Mouse (Mus musculus) WW6 (cell line): Measurements from ENCODE around the gene Pnp2.
"Not testable (repeated sequence)": the region's sequence is repeated elsewhere in the genome, so short reads cannot be mapped to it uniquely, and the experiment has no call there.

Source experiments
- DNase-seq: peaks from one replicate; pipeline ENCODE4 v3.0.0-alpha.2; 2013; ENCODE audit warnings: low read depth, low spot score

The Pnp2 gene

DNA sequence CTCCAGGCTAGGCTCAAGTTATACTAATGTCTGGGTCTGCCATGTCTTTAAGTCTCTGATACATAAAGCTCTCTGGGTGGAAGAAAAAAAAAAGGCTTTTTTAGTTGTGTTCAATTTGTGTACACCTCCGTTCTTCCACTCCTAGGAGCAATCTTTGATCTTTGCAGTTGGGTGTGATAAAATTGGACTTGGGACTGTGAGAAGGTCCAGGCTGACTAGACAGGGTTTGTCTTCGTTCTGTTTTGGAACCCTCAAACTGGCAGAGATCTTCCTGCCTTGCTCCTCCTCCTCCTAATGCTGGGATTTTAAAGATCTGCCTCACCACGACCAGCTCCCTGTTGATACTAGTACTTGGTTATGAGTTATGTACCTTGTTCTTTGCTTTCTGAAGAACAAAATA is 1.4 kb downstream of the Pnp2 start:
- not testable (repeated sequence) for DNase-seq

DNA sequence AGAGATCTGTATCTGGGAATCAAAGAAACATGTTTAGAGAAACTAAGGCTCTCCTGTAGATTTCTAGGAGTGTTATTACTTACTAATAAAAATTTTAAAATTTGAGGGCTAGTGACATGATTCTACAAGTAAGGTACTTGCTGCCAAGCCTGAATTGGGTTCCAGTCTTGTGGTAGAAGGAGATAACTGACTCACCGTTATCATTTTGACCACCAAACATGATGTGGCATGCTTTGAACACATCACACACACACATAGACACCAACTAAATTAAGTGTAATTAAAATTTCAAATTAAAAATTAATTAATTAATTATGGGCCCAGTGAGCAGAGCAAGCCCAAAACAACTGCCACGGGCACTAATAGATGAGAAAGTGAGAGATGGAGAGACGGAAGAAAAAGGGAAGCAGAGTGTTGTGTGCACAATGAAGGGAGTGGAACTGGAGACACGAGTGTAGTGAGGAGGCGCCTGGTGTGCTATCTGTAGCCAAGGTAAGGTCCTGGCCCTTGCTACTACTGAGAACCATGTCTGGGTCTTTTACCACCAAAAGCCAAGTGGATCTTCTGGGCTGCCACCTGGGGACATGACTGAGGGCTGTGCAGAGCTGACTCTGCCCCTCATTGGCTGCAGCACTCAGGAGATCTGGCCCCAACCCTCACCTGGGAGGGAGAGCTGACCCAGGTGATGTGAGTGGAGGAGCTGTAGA is 2.6 kb downstream of the Pnp2 start:
- DNase-seq: not testable (repeated sequence)

DNA sequence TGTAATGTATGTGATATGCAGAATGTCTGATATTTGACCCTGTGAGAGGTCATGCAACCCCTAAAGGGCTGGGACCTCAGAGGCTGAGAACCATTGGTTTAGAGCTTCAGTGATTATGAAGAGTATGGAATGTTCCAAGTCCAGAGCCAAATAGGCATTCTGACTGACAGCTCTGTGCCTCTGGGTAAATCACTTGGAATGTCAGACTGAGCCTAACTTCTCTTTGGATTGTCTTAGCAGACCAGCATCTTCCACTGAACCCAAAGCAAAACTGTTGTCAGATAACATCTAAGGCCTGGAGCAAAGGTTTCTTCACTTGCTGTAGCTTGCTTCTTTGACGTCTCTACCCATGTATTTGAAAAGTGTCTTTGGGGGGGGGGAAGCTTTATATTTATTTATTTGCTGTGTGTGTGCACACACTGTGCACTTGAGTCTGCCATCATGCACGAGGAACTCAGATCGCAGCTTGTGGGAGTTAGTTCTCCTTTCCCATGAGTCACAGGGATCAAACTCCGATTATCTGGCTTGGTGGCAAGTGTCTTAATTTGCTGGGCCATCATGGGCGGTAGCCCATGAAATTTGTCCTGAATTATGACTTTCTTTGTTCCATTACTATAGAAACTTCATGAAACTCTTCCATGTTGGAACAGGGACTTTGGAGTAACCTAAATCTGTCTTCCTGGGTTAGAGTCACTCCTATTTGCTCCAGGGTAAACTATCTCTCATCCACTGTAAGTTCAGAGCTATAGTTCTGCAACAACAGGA is 12.6 kb downstream of the Pnp2 start:
- no peak for DNase-seq

DNA sequence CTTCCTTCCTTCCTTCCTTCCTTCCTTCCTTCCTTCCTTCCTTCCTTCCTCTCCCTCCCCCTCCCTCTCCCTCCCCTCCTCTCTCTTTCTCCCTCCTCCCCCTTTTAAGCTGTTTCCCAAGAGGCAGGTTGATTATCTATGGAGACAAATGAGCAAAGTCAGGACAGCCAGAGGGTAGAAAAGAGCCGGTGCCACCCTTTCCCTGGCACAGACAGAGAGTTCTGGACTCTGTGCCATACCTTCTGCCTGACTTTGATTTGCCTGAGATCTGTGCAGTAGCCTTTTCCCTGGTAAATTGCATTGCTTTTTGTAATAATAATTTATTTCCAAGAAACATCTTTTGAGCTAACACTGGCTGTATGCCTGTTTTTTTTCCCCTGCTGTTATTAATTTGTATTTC is 13.2 kb downstream of the Pnp2 start:
- no peak for DNase-seq

DNA sequence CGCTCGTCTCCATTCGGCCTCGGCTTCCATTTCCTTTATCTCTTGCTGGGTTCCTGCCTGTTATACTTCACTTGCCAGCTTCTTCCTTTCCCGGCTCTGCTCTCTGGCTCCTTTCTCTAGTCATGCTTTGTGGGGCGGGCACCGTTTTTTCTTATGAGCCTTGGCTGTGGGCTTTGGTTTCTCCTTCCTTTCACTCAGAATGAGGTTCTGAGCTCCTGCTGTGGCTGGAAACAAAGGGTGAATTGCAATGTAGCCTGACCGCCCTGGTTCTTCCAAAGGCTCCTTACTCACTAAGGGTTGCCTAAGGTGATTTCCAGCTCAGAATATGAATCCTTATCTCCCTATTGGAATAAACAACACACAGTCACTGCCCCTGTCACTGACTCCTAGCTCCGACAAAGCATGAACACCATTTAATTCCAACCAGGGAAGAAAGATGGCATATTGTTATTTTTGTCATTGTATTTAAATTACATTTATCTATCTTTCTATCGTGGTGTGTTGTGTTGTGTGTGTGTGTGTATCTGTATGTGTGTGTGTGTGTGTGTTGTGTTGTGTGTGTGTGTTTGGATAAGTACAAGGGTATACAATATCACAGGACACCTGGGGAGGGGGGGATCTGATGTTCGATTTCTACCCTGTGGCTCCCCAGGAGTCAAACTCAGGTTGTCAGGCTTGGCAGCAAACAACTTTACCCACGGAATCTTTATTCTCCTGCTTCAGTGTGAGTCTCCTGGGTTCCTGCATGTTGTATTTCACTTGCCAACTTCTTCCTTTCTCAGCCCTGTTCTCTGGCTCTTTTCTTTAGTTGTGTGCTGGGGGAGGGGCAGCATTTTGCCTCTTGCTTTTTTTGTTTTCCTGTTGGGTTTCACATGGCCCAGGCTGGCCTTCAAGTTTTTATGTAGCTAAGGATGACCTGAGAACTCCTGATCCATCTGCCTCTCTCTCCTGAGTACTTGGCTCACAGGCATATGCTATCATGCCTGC is 14.1 kb downstream of the Pnp2 start:
- no peak for DNase-seq

DNA sequence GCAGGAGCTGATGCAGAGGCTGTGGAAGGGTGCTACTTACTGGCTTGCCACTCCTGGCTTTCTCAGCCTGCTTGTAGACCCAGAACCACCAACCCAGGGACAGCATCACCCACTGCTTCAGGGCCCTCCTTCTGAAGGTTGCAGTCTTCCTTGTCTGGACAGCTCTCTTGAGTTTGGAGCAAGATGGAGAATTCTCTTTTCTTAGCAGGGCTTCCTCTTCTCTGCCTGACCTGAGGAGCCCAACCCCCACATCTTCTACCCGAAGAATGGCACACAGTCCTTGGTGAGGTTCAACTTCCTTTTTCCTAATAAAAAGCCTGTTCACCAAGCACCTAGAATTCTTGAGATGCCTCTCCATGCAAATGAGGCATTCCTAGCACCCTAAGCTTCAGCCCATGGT is 15.0 kb downstream of the Pnp2 start:
- no peak for DNase-seq

DNA sequence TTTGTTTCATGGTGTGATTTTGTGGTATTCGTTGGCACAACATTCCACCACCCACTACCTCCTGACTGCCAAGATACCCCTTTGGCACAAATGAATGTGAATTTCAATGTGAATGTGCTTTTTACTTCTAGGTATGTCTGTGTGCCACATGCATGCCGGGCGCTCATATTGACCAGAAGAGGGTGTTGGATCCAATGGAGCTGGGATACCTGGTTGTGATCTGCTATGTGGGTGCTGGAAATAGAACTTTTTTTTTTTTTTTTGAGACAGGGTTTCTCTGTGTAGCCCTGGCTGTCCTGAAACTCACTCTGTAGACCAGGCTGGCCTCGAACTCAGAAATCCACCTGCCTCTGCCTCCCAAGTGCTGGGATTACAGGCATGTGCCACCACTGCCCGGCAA is 17.3 kb downstream of the Pnp2 start:
- DNase-seq: not testable (repeated sequence)

DNA sequence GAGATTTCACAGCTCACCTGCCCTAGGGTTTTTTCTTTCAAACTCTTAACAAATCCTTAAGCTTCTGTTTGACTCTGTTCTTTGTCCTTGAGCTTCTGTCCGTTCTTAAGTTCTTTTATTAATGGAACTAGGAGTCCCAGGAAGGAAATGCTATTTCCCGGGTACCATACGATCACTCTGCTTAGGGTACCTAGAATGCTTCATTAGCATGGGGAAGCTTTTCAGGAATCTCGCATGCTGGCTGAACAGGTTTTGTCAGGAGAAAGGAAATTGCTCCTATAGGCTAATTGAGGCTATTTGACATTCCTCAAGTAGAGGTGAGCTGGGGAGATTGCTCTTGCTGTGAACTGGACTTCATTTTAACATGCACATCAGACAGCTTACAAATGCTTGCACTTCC is 17.9 kb downstream of the Pnp2 start:
- DNase-seq: no peak

DNA sequence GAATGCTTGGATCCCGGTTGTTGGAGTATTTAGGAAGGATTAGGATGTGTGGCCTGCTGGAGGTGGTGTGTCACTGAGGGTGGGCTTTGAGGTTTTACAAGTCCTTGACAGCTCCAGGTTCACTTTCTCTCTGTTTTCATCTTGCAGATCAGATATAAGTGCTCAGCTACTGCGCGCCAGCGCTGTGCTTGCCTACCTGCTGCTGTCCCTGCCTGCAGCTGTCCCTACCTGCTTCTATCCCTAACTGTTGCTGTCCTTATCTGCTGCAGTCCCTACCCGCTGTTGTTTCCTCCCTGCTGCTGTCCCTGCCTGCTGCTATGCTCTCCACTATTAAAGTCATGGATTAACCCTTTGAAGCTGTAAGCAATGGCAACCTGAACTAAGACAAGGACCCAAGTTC is 19.2 kb downstream of the Pnp2 start:
- DNase-seq: no peak

DNA sequence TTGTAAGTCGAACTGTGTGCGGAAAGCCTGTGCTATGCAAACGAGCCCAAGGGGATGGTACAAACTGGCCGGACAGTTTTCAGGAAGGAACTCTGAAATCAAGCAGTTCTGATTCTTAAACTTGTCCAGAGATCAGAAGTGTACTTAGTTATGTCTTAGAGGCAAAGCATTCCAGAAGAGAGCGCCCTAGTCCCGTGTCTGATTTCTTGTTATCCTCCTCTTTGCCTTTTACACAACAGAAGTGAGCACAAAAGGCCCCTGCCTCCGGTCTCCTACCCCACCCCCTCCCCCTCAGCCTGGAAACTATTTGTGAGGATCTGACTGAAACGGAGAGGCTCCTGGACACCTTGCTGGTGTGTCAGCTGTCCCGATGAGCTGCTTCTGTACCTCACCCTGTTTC is 20.9 kb downstream of the Pnp2 start:
- no peak for DNase-seq

DNA sequence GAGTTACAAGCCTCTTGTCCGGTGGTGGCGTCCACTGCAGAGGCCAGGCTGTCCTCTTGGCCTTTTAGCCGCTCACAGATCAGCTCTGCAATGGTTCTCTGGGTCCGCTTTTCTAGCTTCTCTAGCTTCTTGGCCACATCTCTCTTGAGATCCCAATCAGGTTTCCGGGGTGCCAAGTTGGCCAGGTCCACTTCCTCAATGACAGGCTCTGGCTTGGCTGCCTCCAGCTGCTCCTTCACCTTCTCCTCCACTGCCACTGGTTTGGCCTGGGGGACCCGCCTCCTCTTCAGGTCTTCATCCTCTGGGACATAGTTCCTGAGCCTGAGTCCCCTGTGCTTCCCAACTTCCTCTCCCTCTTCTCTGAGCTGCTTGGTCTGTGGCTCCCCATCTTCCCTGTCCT is 22.7 kb downstream of the Pnp2 start:
- not testable (repeated sequence) for DNase-seq

DNA sequence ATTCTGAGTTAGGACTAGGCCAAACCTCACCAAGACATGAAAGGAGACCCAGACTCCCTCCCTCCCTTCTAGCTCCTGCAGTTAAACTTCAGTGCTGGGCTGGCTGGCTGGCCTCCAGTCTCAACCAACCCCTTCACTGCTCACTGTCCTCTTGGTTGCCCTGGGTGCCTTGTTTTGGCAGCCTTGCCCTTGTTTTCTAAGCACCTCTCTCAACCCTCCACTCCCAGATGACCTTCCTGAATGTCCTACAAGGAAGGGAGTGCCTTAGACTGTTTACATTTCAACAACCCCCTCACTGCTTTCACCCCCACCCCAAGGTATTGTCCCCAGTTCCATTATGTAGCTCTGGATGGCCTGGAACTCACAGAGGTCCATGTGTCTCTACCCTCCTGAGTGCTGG is 23.8 kb downstream of the Pnp2 start:
- DNase-seq: no peak

DNA sequence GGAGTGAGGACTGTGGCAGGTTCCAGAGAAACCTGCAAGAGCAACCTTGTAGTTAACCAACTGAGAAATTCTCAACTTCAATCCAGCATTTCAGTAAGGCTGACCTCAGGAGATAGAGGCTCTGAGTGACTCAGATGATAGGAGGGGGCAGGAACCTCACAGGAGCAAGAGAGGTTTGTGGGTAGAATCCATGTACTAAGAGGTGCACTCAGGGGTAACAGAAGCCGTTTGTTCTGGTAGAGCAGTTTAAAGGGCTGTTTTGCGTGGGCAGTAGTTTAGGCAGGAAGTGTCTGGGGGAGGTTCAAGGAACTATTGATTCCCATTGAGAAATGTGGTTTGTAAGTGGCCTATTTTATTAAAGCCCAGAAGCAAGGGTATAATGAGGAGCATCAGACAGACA is 25.4 kb downstream of the Pnp2 start:
- no peak for DNase-seq

DNA sequence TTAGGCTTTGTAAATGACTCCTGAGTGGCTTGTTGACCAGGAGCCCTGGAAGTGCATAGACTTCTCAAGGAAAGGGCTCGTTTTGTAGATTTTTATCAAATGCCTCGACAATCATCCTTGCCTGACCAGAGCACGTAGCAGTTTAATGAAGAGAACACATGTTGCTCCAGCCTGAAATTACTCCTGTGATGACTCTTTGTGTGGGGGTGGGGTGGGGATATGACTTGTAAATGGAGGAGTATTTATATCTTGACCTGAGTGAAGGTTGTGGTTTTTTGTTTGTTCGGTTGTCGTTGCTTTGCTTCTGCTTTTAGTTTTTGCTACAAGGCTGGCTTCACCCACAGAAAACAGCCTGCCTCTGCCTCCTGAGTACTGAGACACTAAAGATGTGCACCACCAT is 26.0 kb downstream of the Pnp2 start:
- no peak for DNase-seq

DNA sequence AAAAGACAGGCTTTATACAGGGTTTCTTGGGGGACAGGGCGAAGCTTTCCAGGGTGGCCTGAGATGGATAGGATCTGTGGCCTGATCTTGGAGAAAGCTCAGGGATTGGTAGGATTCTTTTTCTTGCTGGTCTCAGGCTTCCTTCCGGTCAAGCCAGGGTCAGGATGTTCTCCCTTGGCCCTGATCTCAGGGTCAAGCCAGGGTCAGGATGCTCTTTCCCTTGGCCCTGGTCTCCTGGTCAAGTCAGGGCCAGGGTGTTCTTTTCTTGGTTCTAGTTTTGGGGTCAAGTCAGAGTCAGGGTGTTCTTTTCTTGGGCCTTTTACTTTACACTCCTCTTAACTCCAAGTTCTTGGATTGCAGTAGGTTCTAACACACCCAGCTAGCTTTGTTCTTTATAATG is 31.9 kb downstream of the Pnp2 start:
- DNase-seq: no peak

DNA sequence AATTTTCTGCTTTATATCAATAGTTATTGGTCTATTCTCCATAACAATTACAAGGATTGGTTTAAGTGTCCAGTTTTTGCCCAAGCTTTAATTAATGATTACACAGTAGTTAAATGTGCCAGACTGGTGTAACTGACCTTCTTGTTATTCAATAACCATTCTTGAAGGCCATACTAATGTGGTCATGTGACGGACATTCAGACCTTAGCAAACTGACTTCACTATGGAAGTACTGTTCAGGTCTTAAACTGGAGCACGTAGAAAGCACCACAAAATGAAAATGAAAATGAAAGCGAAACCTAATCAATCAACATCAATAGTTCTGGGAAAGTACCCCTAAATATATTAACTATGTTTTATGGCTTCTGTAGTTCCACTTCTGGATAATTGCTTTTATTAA is 35.2 kb downstream of the Pnp2 start:
- DNase-seq: no peak

DNA sequence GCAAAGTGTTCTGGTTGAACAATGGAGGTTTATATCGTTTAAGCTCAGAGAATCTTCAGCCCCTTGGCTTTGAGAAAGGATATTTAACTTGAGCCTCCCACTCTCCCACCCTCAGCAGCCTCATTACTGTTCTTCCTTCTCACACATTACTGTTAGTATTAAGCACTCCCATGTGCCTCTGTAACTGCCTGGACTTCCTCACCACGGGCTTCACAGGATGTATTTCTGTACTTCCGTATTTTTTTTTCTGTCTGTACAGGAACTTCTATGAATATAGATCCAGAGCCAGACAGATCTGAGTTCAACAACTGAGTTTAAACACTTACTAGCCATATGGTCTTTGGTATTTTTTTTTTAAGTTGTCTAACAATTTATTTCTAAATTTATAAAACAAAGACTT is 41.3 kb downstream of the Pnp2 start:
- no peak for DNase-seq

DNA sequence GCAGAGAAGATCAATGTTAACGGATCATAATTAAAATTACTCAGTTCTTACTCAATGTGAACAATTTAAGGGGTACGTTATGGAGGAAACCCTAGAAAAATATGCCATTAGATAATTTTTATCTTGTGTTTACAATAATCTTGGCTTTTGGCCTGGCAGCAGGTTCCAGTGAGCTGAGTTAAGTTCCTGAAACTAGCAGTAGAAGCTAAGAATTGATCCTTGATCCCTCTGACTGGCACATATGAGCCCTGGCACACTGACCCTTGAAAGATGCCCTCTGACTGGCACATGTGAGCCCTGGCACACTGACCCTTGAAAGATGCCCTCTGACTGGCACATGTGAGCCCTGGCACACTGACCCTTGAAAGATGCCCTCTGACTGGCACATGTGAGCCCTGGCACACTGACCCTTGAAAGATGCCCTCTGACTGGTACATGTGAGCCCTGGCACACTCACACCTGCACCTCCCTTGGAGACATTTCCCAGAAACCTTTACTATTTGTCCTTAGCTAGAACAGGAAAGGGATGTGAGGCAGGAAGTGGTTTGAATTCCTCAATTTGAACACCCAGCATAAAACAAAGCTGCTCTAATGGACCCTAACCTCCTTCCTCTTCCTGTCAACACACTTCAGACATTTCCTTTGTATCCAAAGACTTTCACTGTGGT is 42.3 kb downstream of the Pnp2 start:
- no peak for DNase-seq

DNA sequence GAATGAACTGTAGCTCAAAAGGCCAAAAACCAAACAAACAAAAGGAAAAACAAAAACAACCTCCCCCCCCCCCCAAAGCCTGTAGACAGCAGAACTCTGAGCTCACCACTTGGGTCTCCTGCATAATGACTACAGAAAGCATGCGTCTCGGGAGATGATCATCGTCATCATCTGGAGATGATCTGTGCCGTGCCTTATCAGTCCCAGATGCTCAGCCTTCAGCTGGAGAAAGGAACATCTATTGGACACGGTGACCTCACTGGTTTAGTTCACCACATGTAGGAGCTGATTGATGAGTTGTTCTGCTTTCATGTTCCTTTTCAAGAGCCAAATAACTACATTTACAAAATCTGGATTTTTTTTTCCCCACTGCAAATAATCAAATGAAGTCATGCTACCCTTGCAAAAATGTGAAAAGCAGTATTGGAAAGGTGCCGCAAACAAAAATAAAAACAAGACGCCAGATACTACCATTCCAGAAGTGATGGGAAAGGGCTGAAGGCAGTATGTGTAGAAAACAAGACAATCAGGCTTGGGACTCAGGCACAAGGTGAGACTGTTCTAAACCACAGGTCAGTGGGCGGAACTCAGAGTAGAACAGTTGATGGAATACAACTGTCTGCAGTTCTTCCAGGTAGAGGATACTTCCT is 51.5 kb downstream of the Pnp2 start, which contains the start of gene Rnase10:
Gene Rnase10, plus strand, starts transcription at position 600 of the 650 bp plus-strand sequence.
- no peak for DNase-seq

DNA sequence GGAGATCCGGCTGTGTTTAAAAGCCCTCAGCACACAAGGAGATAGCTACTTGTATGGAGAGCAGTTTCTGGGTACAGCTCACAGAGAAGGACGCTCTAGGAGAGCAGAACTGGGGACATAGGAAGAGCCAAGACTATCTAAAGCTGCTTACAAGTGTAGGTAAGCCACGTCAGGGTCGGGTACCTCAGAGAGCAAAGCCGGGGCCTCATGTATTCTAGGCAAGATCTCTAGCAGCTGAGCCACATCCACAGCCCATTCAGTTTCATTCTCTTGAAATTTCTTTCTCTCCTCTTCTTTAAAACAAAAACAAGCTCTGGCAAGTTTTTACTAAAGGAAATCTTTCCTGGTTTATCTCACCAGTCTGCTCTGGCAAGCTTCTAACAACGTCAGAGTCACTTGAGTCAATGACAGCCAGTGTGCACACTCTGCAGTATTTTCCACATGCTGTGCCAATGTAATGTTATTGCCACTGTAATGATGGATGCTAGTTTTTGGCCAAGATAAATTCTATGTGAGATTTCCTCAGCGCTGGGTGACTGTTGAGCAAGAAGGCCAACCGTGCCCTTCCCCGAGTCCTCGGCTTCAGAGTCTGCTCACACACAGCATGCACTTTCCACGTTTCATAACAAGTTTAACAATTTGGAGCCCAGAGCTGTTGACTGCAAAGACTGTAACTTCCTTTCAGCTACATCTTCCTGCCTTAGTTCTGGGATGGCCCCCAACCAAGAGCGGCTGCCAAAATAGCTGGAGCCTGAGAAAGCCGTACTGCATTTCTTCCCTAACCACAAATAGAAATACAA is 52.3 kb downstream of the Pnp2 start:
- DNase-seq: no peak
